Mouse (Mus musculus) T-helper 17 cell (primary cell): ENCODE measurements around the gene Zfp385b.
"Not testable (repeated sequence)": the region's sequence is repeated elsewhere in the genome, so short reads cannot be mapped to it uniquely, and the experiment has no call there.

Experiments used
- in situ Hi-C, 2 experiments: fragments of 300-600 bp; cut with MboI, MseI; formaldehyde crosslinking; loops; 1 replicate in 1 of 2; 2 replicates in 1 of 2; pipeline ENCODE4 v1.15.1; 2025; ENCODE audit warnings: high pct_unique_total_duplicates in 2 of 2

Zfp385b gene

DNA sequence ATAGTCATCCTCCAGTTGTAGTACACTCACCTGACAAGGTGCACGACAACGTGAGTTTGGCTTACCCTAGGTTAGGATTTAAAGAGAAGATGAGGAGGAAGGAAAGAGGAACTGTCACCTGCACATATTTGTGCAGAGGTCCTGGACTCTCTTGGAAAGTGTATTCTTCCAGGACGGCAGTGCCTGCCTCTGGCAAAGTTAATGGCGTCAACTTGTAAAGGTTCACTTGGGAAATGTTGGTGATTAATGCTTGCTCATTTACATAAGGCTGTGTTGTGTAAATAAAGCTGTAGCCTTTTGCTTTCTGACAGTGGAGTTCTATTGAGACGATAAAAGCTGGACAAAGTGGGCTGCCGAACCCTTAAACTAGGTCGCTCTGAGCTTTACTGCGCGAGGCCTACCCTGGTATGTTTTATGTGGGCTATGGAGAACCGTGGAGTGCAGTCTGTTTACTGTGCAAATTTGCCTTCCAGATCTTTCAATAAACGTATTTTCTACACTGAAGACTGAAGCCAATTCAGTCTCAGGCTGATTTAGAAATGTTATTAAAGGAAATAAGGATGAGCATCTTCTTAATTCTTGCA lies 347.1 kb downstream of the Zfp385b start:
- in situ Hi-C loops: no loop called here

DNA sequence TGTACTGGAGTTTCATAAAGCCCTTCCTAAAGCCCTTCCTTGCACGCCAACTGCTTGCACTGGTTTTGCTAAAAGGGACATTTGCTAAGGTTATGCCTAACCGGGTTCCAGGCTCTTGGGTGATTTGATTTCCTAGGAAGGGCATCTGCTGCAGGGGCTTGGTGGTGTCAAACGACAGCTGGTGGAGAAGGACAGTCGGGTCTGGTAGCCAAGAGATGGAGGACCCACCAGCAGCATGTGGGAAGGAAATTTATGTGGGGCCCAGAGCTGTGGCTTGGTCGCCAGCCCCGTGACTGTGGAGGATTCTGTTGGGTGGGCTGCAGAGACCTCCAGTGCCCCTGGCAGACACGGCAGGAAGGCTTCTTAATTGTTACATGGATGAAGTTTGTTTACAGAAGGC lies 348.7 kb downstream of the Zfp385b start:
- in situ Hi-C loops: no loop called here

DNA sequence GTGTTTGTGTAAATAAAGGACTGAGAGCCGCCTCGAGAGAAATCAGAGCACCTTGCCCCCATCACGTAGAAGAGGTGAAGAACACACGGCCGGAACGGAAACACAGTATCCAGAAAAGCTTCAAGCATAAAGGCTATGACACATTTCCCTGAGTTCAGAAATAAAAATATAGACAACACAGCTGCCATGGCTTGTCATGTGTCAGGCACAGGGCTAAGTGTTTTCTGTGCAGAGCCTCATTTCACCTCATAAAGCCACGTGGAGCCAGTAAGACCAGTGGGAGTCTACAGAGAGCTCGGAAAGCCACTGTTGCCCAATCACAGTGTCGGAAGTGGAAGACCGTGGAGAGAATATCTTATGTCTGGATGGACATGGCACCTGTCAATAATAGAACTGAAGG lies 358.0 kb downstream of the Zfp385b start:
- in situ Hi-C loops: no loop called here

DNA sequence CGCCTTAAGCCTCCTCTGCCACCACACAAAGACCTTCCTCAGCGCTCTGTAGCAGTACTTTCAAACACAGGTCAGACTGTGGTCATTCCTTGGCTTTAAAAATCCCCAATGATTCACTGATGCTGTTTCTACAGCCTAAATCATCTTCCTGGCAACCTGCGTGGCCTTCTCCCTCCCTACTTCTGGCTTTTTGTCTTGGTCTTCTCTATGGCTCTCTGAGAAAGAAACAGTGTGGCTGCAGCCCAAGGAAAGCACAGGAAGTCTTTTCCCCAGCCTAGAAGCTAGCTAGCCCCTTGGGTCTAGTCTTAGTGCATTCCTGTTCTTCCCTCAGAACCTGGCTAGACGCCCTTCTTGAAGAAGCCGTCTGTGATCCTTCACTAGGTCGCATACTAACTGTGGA lies 359.4 kb downstream of the Zfp385b start:
- in situ Hi-C loops: no loop called here

DNA sequence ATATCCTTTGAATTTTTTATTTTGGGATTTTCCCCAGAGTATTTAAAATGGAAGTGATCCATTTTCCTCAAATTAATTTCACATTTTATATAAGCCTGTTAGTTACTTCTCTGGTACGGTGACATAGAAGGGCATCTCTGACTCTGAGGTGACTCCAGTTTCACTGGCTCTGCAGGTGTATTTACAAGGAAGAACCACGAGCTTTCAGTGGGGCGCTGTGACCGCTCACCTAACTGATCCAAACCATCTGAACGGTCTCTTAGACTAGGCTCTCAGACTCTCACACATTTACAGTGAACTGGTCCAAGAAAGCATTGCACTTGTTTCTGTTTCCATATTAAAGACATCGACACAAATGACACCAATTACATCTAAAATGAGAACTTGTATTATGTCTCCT lies 361.0 kb downstream of the Zfp385b start:
- in situ Hi-C loops: no loop called here

DNA sequence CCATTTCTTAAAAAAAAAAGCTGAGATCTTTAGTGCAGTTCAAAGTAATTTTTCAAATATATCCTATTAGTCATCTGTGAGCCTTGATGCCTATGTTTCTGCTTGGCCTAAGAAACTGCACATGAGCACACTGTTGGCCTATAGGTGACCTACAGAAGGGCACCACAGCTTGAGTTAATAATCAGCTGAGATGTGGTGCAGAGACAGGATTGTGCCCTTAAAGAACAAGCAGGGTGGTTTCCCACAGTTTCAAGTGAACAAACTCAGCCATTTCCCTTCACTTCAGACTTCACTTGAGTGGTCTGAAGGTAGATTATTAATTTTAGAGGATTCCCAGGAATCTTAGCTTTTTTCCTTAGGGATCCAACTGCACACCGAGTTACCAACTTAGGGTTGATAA lies 362.3 kb downstream of the Zfp385b start:
- in situ Hi-C loops: no loop called here

DNA sequence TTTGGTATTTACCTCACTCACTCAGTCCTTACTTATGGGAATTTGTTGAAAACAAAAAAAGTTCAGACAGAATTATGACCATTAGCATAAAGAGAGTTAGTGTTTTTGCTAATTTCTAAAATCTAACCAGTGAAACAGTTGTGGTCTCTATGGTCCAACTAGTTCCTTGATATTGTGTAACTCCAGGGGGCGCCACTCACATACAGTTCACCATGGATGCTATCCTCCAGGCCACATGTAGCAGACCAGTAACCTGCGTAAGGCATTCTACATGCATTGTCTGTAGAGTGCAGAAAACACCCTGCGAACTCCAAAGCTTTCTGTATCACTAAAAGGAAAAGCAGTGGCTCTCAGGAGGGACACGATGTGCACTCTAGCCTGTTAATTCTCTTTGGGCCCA lies 362.8 kb downstream of the Zfp385b start:
- in situ Hi-C loops: no loop called here

DNA sequence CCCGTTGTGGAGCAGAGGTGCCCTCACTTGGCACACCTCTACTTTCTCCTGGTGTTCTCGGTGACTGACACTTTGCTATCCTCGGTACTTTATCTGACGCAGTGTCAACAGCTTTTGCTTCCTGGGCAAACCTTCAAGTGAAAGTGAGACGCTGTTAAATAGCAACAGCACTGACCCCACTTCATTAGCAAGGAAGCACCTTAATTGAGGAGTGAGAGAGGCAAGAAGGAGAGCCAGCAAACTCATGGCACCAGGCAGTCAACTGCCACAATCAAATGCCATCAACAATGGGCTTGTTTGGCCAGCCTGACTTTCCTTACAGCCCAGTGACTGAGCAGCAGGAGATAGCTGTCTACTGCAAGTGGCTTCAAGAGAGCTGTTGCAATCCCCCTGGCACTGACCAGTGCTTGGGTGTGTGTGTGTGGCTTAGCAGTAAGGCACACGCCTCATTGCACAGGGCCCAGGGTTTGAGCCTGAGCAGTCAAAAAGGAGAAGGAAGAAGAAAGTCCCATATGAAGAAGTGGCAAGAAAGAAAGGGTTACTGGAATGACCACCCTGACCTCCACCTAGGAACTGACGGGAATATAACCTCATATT lies 365.0 kb downstream of the Zfp385b start:
- in situ Hi-C loops: no loop called here

DNA sequence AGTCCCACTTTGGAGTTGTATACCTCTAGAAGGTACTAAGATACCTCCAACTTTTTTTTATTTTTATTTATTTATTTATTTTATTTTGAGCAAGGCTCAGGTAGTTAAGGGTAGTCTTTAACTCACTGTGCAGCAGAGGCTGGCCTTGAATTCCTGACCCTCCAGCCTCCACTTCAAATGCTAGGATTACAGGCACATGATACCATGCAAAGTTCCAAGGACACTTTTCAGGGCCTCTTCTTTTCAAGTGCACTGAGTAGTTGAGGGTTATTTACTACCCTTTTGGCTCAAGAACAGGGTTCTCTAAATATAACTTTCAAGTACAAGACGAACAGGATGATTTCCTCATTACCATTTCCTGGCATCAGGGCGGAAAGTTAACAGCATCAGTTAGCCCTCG lies 365.7 kb downstream of the Zfp385b start:
- in situ Hi-C loops: no loop called here

DNA sequence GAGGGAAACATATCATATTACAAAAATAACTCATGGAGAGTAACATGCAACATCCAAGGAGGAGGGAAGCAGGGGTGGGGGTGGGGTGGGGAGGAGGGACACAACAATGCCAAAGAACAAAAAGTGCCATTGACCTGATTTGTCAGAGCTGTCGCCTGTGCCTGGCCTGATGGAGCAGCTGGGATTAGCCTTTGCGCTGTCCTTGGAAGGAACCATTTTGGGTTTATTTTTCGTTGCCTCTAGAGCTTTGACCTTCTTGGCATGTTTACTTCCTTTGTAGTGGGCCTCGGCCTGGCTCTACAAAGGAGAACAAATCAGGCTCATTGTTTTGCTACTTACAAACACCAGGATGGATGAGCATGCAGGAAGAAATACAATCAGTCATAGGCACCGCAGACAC lies 369.4 kb downstream of the Zfp385b start:
- in situ Hi-C loops: not testable (repeated sequence)

DNA sequence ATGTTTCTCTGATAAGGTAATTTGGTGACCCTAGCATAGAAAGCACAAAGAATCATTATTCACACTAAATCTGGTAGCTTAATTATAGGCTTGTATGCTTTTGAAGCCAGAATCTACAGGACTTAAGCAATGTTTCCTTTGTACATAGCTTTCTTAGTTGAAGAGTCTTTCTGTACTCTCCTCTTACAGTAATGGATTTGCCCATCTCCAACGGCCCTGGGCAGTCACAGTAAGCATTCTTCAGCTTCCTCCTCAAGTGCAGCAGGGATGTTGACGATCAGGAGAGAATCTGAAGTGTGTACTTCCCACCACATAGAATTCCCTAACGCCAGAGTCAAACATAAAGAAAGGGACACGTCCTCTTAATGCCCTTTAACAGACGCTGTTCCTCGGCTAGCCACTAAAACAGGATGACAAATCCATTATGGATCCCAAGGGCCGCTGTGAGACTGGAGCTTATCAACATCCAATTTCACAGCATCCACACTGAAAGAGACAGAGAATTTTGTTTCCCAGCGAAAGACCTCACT lies 370.4 kb downstream of the Zfp385b start:
- in situ Hi-C loops: no loop called here

DNA sequence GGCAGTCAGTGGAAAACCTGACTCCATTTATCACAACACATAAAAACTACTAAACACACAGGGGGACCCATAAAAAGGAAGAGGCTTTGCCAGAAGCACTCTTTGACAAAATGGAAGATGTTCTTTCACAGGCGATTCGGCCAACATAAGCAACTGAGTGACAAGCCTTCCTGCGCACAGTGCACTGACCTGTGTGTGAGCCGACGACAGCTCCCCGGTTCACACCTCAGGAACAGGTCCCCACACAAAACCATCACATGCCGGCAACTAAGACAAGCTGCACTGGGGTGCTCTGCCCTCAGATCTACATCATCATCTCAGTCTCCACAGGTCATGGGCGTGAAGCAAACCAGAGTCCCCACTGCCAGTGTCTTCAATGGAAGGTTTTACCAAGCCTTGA lies 375.2 kb downstream of the Zfp385b start:
- in situ Hi-C loops: no loop called here

DNA sequence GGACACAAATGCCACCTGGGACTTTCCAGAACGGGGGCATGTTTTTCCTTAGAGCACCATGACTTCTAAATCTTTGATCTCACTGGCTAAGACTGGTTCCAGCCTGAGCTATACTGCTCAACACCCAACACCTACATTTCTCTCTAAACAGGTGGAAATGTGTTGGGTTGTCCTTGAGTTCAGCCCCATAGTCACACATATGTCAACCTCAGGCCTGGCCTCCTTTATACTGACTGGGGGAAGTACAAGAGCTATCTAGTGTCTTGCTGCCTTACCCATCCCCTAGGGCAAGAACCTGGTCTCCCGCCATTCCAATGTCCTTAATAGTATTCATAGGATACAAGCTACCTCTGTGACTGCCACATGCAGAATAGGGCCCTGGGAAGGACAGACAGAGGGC lies 378.8 kb downstream of the Zfp385b start:
- in situ Hi-C loops: no loop called here

DNA sequence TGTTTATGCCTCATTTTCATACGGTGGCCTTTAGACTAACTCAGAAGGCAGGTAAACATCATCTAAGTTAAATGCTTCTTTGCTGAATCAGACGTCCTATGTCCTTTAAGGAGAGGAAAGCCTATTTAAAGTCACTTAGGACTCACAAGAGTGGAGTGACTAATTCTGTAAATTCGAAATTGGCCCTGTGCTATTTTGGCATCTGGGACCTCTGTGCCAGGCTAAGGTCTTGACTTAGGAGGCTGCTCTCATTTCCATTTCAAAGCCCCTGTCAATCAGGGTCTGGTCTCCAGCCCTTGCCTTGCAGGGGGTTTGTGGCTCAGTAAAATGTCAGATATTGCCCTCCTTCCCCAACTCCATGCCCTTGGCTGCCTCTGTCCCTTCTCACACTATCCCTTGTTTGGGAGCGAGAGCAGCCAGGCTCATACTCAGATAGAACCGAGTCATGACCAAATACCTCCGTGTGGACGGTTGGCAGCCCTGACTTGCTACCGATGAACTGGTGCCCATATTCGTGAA lies 383.1 kb downstream of the Zfp385b start:
- in situ Hi-C loops: no loop called here

DNA sequence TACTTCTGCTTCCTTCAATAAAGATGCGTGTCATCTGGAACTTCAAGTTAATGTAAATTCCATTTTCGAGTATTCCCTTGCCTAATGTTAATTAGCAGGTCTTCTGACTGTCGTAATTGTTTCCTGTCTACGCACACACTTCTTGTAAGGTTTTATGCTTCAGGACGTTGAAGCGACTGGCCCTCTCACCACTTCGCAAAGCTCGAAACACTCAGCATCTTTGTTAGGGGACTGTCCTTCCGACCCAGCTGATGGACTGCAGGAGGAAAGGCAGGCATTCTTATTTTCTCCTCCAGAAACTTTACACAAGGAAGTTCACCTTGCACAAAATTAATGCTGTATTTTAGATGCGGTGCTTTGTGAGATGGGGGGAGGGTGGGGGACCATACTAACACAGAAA lies 400.0 kb downstream of the Zfp385b start:
- in situ Hi-C loops: no loop called here

DNA sequence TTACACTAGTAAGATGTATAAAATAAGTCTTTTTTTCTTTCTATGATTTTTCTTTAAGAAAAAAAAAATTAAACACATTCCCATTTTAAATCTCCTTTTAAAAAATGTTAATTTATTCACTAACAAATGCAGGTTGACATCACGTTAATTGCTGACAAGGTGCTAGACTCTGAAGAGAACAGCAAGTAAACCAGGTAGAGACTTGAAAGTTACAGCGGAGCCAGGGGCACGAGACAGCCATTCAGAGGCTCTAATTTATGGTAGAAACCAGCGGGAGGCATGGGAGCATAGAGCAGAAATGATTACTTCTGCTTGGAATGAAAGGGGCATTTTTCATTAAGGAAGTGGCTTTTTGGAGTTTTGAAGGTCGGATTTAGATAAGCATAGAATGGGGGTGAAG lies 401.4 kb downstream of the Zfp385b start:
- in situ Hi-C loops: no loop called here

DNA sequence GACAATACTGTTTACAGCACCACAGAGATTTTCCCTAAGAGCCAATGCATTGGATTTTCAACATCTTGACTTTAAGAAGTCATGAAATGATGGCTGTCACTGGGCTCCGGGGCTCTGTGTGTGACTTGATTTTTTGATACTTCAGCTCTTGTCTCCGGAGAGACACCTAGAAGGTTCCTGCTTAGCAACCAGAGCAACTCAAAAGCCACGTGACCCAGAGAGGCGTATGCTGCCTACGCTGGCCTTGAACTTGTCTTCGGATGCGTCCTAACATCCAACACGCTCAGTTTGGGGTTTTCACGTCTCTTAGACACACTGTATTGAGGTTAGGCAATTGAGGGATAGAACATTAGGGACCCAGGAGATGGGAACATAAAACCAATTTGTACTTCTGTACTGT lies 407.3 kb downstream of the Zfp385b start:
- in situ Hi-C loops: no loop called here

DNA sequence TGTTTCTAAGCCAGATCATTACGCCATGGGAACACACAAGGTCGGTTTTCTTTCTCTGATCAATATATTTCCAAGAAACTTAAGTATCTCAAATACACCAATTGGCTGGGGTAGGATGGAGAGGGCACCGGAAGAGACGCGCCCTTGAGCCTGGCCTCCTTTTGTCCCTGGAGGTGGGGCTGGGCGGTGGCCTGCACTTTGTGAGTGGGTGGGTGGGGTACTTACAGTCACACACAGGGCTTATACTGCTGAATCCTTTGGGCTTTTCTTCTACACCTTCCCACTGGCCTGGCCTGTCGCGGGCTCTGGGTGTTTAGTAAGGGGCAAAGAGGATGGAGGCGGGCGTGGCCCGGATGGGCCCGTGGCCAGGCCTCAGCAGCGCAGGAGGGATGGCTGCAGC lies 407.8 kb downstream of the Zfp385b start:
- in situ Hi-C loops: no loop called here

DNA sequence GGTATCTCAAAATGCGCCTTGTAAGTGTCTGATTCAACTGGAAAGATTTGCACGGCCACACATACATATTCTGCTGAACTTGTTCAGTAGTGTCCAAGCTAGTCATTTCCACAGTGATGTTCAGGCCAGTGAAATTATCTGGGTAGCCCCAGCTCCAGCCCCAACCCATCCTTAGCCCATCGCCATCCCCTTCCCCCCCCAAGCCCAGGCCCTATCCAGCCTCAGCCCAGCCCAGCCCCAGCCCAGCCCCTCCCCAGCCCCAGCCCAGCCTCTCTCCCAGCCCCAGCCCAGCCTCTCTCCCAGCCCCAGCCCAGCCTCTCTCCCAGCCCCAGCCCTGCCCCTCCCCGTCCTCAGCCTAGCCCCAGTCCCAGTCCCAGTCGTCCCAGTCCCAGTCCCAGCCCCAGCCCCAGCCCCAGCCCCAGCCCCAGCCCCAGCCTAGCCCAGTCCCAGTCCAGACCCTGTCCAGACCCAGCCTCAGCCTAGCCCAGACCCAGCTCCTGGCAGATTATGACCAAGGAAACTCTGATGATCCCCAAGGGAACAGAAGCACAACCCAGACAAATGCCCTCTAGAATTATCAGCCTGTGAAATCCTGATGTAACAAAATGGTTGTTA lies 409.8 kb downstream of the Zfp385b start:
- in situ Hi-C loops: no loop called here

DNA sequence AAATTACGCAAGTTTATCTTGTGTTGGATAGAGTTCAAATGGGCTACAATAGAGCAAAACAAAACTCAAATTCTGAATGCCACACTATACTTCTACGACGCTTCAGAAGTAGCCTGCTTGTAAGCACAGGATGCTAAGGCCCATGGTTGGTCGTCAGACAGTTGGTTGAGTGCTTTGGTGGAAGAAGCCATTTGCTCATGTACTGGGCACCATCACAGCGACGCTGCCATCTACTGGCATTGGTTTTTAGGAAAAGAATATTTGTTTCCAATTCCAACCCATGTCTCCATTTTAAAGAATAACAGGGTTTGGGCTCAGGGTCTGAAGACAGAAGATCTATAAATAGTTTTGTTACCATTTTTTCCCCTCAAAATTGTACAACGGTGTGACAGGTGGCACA lies 410.5 kb downstream of the Zfp385b start:
- in situ Hi-C loops: no loop called here

DNA sequence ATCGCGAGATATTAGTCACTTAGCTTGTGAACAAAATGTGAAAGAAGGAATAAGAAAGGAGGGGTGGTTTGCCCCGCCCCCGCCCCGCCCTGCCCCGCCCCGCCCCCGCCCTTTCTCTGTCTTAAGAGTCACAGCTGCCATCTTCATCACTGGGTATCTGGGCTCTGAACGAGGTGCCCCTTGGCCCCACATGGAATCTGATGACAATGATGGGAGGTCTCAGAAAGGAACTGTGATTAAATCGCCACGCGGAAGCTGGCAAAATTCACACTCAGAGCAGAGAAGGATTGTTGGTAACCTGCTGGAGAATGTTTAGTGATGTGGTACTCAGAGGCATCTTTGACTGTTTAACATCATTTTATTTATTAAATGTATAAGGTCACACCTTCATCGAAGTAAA lies 417.1 kb downstream of the Zfp385b start:
- in situ Hi-C loops: no loop called here

DNA sequence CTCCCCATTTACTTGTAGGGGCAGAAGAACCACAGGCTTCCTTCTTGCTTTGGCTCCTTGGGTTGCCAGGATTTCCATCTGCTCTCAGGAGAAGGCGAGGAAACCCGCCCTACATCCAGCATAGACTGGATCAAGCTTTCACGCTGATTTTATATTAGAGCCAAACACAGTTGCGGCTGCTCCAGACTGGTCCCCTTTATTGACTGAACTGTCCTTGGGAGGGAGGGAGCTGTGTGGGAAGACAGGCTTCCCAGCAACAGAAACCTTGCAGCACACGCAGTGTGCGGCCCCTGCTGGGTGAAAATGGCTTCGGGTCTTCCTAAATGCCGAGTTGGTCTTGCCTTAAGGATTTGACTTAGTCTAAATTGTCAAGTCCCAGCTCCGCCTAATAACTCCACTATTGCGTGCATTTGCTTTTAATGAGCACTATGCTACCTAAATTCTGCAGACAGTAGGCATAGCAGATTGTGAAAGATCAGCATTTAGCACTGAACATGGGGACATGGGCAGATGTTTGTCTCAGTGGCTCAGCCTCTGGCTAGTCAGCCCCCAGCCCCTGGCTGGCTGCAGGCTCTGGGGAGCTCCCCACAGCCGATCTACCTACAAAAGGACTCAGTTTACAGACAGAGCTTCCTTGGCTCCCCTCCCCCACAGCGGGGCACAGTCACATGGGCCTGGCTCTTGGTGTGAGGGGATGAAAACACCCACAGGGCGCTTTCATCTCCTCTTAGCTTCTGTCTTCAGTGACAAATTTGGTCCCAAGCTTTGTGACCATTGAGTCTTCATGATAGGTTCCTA lies 417.8 kb downstream of the Zfp385b start:
- in situ Hi-C loops: no loop called here
